Mouse (Mus musculus): Measurements from ENCODE around the gene Cd22.

- TF ChIP-seq CTCF (conservative IDR thresholded peaks at IDR 0.05; ENCODE audit: low read length) (no peak), POU5F1 (IDR thresholded peaks at IDR 0.05; ENCODE audit: borderline replicate concordance, low read length) (no peak)
Measured at GRCm38 (mm10) chr7:30924071-30924470, 43.9 kb upstream of the Cd22 start.

Data from E14TG2a.4 (cell line).